Mouse (Mus musculus): ENCODE measurements around the gene Tnip2. TPM values are rescaled to one million over a fixed set of nuclear protein-coding genes. Genes with fewer than 3 reads are reported as not detected.

Tnip2 gene
- 9.3 and 14.2 TPM in 2 replicates for polyA plus RNA-seq (2012; ENCODE audit: low replicate concordance)

DNA sequence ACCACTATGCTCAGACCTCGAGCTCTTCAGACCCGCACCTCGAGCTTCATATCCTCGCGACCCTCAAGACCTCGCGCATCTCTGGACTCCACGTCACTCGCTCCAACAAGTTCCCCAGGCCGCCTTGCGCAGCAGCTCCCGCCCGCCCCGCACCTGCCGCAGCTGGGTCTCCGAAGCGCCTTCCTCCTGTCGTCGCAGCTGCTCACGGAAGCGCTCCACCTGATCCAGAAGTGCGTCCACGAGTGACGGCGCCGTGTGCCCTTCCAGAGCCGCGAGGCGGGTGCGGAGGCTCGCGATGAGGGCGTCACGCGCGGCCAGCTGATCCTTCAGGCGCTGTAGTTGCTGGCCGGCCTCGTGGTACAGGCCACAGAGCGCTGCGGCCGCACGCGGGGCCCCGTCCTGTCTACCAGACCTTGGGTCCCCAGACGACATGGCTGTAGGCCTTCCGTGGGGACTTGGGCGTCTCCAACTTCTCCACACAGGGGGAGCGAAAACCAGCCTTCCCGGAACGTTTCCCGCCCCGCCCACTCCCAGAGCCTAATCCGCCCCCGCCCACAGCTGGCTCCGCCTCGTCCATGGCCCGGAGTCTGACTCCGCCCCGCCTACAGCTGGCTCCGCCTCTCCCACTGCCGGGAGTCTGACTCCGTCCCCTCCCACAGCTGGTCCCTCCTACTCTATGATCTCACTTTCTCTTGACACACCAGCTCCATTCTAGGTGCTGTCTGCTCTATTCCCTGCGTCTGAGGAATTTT, at the start of gene Tnip2:
Gene Tnip2, minus strand, starts transcription at position 526 of the 752 bp plus-strand sequence.

DNA sequence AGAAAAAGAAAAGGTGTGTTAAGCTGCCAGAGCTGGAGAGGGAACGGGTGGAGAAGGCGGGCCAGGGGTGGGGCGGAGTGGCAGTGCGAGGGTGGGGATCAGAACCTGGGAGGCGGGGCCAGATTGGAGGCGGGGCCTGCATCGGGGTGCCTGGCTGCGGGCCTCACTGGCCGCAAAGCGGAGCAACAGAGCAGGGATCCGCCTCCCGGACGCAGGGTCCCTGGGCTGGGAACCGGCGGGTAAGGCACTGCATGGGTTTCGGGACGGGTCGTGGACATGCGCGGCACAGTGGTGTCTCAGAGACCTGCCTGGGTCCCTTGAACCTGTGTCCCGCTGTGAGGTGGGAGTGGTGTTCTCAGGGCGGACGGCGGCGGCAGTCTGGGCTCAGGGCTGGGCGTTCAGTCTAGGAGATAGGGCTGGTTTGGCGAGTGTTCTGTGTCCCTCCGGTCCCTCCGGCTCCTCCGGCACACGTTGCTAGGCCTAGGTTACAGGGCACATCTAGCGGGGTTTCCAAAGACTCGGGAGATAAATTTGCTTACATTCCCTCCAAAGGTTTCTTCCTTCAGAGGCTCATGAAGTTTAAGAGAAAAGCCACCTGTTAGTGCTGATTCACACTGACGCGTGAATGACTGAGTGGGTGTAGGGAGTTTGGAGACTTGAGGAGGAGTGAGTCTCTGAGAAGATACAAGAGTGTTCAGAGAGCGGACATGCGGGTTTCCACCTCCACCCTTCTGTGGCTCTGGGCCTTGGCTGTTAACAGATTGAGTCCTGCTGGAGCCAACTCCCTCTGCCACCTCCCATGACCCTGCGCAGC, 12.1 kb upstream of the Tnip2 start, which contains the start of gene Sh3bp2:
Gene Sh3bp2, plus strand, starts transcription at position 176 of the 814 bp plus-strand sequence.

Other genes starting within 250 kb of the Tnip2 start
- gene Zfyve28, start 225.5 kb downstream of the Tnip2 start, polyA plus RNA-seq (2012; ENCODE audit: low replicate concordance), result 3.0 and 12.3 TPM in 2 replicates
- 0.12 TPM in 1 of 2 replicates, not detected in the other for gene Cfap99, start 225.4 kb downstream of the Tnip2 start, polyA plus RNA-seq (2012; ENCODE audit: low replicate concordance)
- gene Rnf4, start 177.7 kb downstream of the Tnip2 start, polyA plus RNA-seq (2012; ENCODE audit: low replicate concordance), result 11.1 and 22.1 TPM in 2 replicates
- 21.4 and 25.8 TPM in 2 replicates for gene Fam193a, start 144.1 kb downstream of the Tnip2 start, polyA plus RNA-seq (2012; ENCODE audit: low replicate concordance)
- gene Sh3bp2, start 11.8 kb upstream of the Tnip2 start, polyA plus RNA-seq (2012; ENCODE audit: low replicate concordance), result 90.1 and 98.1 TPM in 2 replicates
- gene Add1, start 59.7 kb upstream of the Tnip2 start, polyA plus RNA-seq (2012; ENCODE audit: low replicate concordance), result 443 and 592 TPM in 2 replicates
- gene Mfsd10, start 123.2 kb upstream of the Tnip2 start, polyA plus RNA-seq (2012; ENCODE audit: low replicate concordance), result 177 and 427 TPM in 2 replicates
- 16.8 and 17.9 TPM in 2 replicates for gene Nop14, start 146.2 kb upstream of the Tnip2 start, polyA plus RNA-seq (2012; ENCODE audit: low replicate concordance)
- 1.2 and 2.6 TPM in 2 replicates for gene Grk4, start 146.4 kb upstream of the Tnip2 start, polyA plus RNA-seq (2012; ENCODE audit: low replicate concordance)
- gene Htt, start 247.7 kb upstream of the Tnip2 start, polyA plus RNA-seq (2012; ENCODE audit: low replicate concordance), result 4.7 and 7.9 TPM in 2 replicates

All from hematopoietic multipotent progenitor cell, adult 10-12 weeks (in vitro differentiated cells).